Mouse (Mus musculus) lung, adult 2 months (tissue): ENCODE results near the gene Col8a2.

Experiments
- CTCF ChIP-seq: fragments of 200-500 bp; IDR thresholded peaks from 2 replicates; pipeline ENCODE4 v1.5.1; 2011; ENCODE audit warnings: mild to moderate bottlenecking, low read length, control low read depth; ENCODE audit not compliant: insufficient read depth
- POLR2A ChIP-seq: fragments of 200-500 bp; IDR thresholded peaks from 2 replicates; pipeline ENCODE4 v1.6.1; 2011; ENCODE audit warnings: low read depth, mild to moderate bottlenecking, control low read depth, low read length, borderline replicate concordance; ENCODE audit errors: extremely low read depth

DNA sequence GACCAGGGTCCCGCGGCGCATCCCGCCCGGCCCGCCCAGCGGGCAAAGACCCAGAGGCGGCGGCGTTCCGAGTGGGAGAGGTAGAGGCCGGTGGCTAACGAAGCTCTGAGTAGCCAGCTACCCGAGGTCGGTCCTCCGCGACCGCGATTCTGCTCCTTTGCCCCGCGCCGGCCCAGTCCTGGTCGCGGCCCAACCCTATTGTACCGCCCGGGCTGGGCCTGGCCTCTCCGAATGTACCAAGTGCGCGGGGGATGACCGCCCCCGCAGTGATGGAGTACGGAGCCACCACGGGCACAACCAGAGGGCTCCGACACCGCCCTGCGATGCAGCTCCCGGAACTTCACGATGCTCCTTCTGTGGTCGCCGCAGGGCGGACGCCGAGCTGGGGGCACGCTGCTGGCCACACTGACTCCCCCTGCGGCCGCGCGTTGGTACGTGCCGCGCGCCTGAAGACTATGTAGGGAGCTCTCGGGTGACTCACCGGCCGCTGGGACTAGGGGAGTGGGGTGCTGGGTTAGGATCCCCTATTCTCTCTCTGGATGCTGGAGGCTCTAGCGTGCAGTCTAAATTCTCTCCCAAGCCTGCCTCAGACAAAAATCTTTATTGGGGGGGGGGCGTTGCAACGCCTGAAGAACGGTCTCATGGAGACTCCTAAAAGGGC is 30.3 kb upstream of the Col8a2 start, which contains the start of gene Map7d1:
- TF ChIP-seq CTCF (no peak), POLR2A (peak; percentile 99)
